8 mouse cellular contexts compared by ENCODE assay signal in the genomic region with DNA sequence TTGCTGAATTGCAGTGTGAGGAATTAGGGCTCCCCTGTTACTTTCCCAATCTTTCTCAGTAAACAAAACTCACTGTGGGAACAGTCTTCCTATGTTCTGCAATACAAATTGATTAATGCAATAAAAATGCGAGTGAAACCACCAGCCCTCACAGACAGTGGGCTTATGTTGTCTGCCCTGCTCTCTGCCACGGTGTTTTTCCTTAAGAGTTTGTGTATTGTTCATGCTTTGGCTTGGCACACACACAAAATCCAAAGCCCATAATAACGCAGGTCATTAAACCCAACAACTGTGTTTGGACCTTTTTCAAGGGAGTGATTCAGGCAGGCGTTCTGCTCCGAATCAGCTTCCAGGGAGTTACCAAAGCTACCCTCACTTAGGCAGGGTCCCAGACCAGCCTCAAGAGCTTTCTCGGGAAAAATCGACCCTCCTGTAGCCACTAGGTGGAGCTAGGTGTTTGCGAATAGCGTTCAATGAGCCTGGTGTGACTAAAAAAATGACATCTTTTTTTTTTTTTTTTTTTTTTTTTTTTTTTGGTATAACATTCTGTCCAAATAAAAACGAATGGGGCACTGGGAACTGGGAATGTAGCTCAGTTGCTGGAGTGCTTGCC. TPM values are rescaled to one million over a fixed set of nuclear protein-coding genes. Genes with fewer than 3 reads are reported as not detected.
DNase-seq lines count a peak whose midpoint lies in the region; ATAC-seq and TF ChIP-seq lines count a peak whose summit lies in the region.

No protein-coding gene starts in this region.

- H3K4me3 ChIP-seq in liver, adult 2 months (ENCODE audit: insufficient read depth, low read depth, low read length) = no peak overlapping the region
- H3K4me3 ChIP-seq in liver, embryonic 11.5 days (ENCODE audit: low read depth, low read length) = no peak overlapping the region
- H3K4me3 ChIP-seq in midbrain, embryonic 12.5 days = no peak overlapping the region
- no peak overlapping the region for H3K4me3 ChIP-seq in small intestine, adult 2 months (ENCODE audit: low read depth, low read length)

- no peaks in the 10 kb centered on the region for H3K36me3 ChIP-seq in liver, adult 2 months (ENCODE audit: control insufficient read depth, insufficient read depth, low read length)
- no peaks in the 10 kb centered on the region for H3K36me3 ChIP-seq in liver, embryonic 11.5 days (ENCODE audit: control insufficient read depth, insufficient read depth, low read length)
- H3K36me3 ChIP-seq in midbrain, embryonic 12.5 days = no peaks in the 10 kb centered on the region
- no peaks in the 10 kb centered on the region for H3K36me3 ChIP-seq in small intestine, adult 2 months (ENCODE audit: control insufficient read depth, insufficient read depth, low read length)

- ATAC-seq in liver, embryonic 11.5 days (replicated peaks; ENCODE audit: low FRiP score) = no peak
- 0 out of 2 replicates have a peak, but pooled peaks have one; percentile 16 for ATAC-seq in midbrain, embryonic 12.5 days (ENCODE audit: low FRiP score, low read depth)

- peak; percentile 64 for TF ChIP-seq CTCF in liver, adult 2 months (IDR thresholded peaks at IDR 0.05; ENCODE audit: low read depth, low read length)
- peak; percentile 65; the same call in 1 of the 2 replicates for TF ChIP-seq CTCF in small intestine, adult 2 months (IDR thresholded peaks at IDR 0.05; ENCODE audit: extremely low read depth, insufficient read length, insufficient replicate concordance, low read depth, low read length)

- no peak for TF ChIP-seq POLR2A in liver, adult 2 months (IDR thresholded peaks at IDR 0.05; ENCODE audit: extremely low read depth, insufficient read depth, low read length)
- TF ChIP-seq POLR2A in small intestine, adult 2 months (IDR thresholded peaks at IDR 0.05; ENCODE audit: low read depth, low read length) = no peak

- peak; percentile 30 for DNase-seq in liver, adult 2 months (ENCODE audit: extremely low read depth, low read depth, low spot score)
- DNase-seq in liver, embryonic 11.5 days (ENCODE audit: low spot score) = no peak
- DNase-seq in cerebellum, adult 8-10 months = peak; percentile 45
- DNase-seq in frontal cortex, adult 2 months (ENCODE audit: extremely low spot score in 1 of 2, low spot score in 1 of 2) = peak; percentile 15 to 85
- DNase-seq in hindlimb bud, embryonic 11.5 days (ENCODE audit: extremely low spot score, low read depth, low spot score) = peak; percentile 64
- DNase-seq in left cerebral cortex, adult 8-10 months (ENCODE audit: low spot score in 2 of 2) = peak; percentile 51

- 0 out of 2 replicates have a peak, but pooled peaks cover 2% of the 10 kb centered on the region for H3K27me3 ChIP-seq in liver, adult 2 months (ENCODE audit: control insufficient read depth, insufficient read depth, low read length)
- H3K27me3 ChIP-seq in liver, embryonic 11.5 days (replicated peaks; ENCODE audit: control insufficient read depth, insufficient read depth, low read length) = peaks cover 10% of the 10 kb centered on the region
- 0 out of 2 replicates have a peak, but pooled peaks cover 13% of the 10 kb centered on the region for H3K27me3 ChIP-seq in midbrain, embryonic 12.5 days
- no peaks in the 10 kb centered on the region for H3K27me3 ChIP-seq in small intestine, adult 2 months (ENCODE audit: control insufficient read depth, insufficient read depth, low read length)

- H3K27ac ChIP-seq in liver, adult 2 months (replicated peaks; ENCODE audit: insufficient read depth, low read depth, low read length) = no peak overlapping the region
- H3K27ac ChIP-seq in liver, embryonic 11.5 days (ENCODE audit: low read depth, low read length) = no peak overlapping the region
- no peak overlapping the region for H3K27ac ChIP-seq in midbrain, embryonic 12.5 days (replicated peaks)
- H3K27ac ChIP-seq in small intestine, adult 2 months (ENCODE audit: insufficient read depth, low read depth, low read length) = no peak overlapping the region

- 8% methylated on average over 10 of the region's 10 CpGs for WGBS in liver, adult 2 months
- WGBS in liver, embryonic 11.5 days = 17% methylated on average over 10 of the region's 10 CpGs
- WGBS in midbrain, embryonic 12.5 days = 20% methylated on average over 10 of the region's 10 CpGs
- WGBS in small intestine, adult 2 months = 5% methylated on average over 10 of the region's 10 CpGs

- no peaks in the 10 kb centered on the region for H3K4me1 ChIP-seq in liver, adult 2 months (ENCODE audit: control insufficient read depth, insufficient read depth, low read length)
- H3K4me1 ChIP-seq in liver, embryonic 11.5 days (replicated peaks; ENCODE audit: control insufficient read depth, insufficient read depth, low read length) = no peaks in the 10 kb centered on the region
- H3K4me1 ChIP-seq in midbrain, embryonic 12.5 days = no peaks in the 10 kb centered on the region; the same call in 1 of the 2 replicates
- H3K4me1 ChIP-seq in small intestine, adult 2 months (ENCODE audit: control insufficient read depth, insufficient read depth, insufficient read length, low read length) = peaks cover 4% of the 10 kb centered on the region; the same call in 1 of the 2 replicates

- no peak overlapping the region for H3K9ac ChIP-seq in liver, adult 2 months (ENCODE audit: low read depth, low read length)
- no peak overlapping the region for H3K9ac ChIP-seq in liver, embryonic 11.5 days (ENCODE audit: low read depth, low read length)
- no peak overlapping the region for H3K9ac ChIP-seq in midbrain, embryonic 12.5 days (replicated peaks)

- H3K9me3 ChIP-seq in liver, embryonic 11.5 days (ENCODE audit: control insufficient read depth, low read length) = no peaks in the 10 kb centered on the region
- no peaks in the 10 kb centered on the region for H3K9me3 ChIP-seq in midbrain, embryonic 12.5 days

- no peaks in the 10 kb centered on the region for H3K79me2 ChIP-seq in liver, adult 2 months (ENCODE audit: control insufficient read depth, insufficient read depth, low read length)

- no peak overlapping the region for H3K4me2 ChIP-seq in liver, embryonic 11.5 days
- H3K4me2 ChIP-seq in midbrain, embryonic 12.5 days (replicated peaks) = no peak overlapping the region

RNA-seq across cellular contexts. Expression of a gene that starts 36.1 kb away (rescaled TPM):
- 0.37 and 1.0 TPM in 2 replicates for total RNA-seq in liver, adult 2 months (2014; rRNA removed)
- 0.36 and 0.42 TPM in 2 replicates for polyA plus RNA-seq in liver, adult 2 months (2012; rRNA removed)
- 0.06 and 0.11 TPM in 2 replicates for polyA plus RNA-seq in liver, embryonic 11.5 days (2014; fragmentation: Nextera tagmentation; extraction: Ambion mirVana)
- polyA plus RNA-seq in frontal cortex, adult 2 months (2012; rRNA removed) = 3.2 and 3.4 TPM in 2 replicates
- total RNA-seq in left cerebral cortex, adult 8-10 months (2022) = 1 to 10 TPM; 3.6 to 4.2 (median 3.8) TPM
- 0.78 and 1.1 TPM in 2 replicates for polyA plus RNA-seq in midbrain, embryonic 12.5 days (2016; fragmentation: Nextera tagmentation; extraction: Ambion mirVana)
- polyA plus RNA-seq in small intestine, adult 2 months (2012; rRNA removed) = 1.3 and 1.6 TPM in 2 replicates

RNA-seq across cellular contexts. Expression of a gene that starts 46.5 kb away (rescaled TPM):
- 12.8 and 14.8 TPM in 2 replicates for total RNA-seq in liver, adult 2 months (2014; rRNA removed)
- polyA plus RNA-seq in liver, adult 2 months (2012; rRNA removed) = 9.0 and 9.3 TPM in 2 replicates
- polyA plus RNA-seq in liver, embryonic 11.5 days (2014; fragmentation: Nextera tagmentation; extraction: Ambion mirVana) = 92.1 and 96.8 TPM in 2 replicates
- 27.7 and 29.6 TPM in 2 replicates for polyA plus RNA-seq in frontal cortex, adult 2 months (2012; rRNA removed)
- 10 to 100 TPM; 21.4 to 24.0 (median 22.6) TPM for total RNA-seq in left cerebral cortex, adult 8-10 months (2022)
- polyA plus RNA-seq in midbrain, embryonic 12.5 days (2016; fragmentation: Nextera tagmentation; extraction: Ambion mirVana) = 73.0 and 83.5 TPM in 2 replicates
- polyA plus RNA-seq in small intestine, adult 2 months (2012; rRNA removed) = 20.3 and 42.4 TPM in 2 replicates
